Mouse (Mus musculus) induced T-regulatory cell, adult 2 months (primary cell): ENCODE measurements around the gene Lbhd2.

Experiments
- DNase-seq: peaks from one replicate; pipeline ENCODE4 v3.0.0-alpha.2; 2012; ENCODE audit warnings: low read depth

Lbhd2 gene

DNA sequence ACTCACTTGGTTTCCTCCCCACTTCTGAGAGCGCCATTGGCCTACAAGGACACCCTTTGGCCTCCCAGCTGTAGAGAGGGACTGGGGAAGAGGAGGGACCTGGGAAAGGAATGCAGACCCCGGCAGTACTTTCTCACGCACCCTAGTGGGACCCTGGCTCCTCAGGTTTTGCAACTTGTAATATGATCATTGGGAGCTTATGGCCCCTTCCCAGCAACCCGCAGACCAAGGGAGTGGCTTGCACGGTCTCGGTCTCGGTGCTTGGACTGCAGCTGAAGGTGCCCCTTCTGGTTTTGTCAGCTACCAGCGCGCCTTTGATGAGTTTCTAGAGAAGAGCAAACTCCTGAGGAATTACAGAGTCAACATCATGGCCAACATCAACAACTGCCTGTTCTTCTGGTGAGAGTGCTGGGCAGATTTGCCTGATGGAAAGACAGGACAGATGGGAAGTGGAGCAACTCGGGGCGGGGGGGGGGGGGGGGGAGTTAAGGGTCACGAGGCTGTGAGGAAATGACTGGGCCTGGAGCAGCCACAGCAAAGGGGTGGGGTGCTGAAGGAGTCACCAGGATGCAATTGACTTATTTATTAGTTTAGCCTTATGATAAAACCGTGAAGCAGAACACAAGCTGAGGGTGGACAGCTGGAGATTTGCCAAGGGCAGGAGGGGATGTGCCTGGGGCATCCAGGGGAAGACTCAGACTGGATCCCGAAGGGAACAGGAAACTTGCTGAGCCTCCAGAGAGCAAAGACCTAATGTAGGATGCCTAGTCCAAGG is 42.5 kb downstream of the Lbhd2 start:
- no peak for DNase-seq

DNA sequence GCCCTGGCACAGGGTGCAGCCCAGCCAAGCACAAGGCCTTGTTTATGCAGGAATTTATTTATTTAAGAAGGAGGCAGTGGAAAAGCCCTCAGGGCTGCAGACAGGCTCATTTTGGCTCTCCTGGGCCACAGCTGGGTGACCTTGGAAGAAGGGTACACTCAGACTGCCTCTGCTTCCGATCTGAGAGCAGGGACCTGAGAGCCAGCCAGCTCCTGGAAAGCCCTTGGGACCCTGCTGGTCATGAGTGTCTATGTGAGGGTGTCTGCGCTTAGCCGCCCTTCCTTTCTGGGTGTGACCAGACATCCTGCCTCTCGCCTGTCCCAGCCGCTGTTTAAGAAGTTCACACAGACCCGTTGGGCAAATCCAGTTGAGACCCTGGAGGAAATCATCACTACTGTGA is 43.8 kb downstream of the Lbhd2 start:
- no peak for DNase-seq

DNA sequence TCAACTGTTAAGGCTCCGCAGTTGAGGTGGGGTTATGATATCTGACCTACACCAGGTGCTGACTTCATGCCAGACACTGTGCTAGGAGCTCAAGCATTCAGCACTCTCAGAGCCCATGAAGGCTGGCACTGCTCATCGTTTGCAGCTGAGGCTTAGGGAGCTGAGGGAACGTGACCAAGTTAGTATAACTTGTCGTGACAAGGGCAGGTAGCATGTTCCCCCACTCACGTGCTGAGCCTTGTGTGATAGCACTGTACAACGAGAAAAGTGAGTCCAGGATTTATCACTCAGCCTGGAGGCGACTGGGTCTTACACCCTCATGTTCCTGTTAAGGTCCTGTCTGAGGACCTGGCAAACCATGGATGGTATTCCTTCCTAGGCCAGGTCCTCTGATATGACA is 45.0 kb downstream of the Lbhd2 start:
- DNase-seq = no peak

DNA sequence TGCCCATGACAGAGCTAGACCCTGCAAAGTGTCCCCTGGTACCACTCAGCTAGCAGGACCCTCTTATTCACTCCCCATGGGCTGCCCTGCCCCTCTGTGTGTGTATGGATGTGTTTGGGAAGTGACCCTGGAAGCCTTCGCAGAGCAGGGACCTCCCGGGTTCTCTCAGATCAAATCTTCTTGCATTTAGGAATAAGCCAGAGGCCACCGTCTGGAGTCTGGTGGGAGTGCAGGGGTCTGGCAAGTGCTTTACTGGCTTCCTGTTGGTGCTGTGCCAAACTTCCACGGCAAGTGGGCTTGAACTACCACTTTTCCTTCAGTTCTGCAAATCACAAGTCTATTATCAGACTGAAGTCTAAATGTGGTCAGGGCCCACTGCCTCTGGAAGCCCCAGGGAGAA is 47.4 kb downstream of the Lbhd2 start:
- no peak for DNase-seq

DNA sequence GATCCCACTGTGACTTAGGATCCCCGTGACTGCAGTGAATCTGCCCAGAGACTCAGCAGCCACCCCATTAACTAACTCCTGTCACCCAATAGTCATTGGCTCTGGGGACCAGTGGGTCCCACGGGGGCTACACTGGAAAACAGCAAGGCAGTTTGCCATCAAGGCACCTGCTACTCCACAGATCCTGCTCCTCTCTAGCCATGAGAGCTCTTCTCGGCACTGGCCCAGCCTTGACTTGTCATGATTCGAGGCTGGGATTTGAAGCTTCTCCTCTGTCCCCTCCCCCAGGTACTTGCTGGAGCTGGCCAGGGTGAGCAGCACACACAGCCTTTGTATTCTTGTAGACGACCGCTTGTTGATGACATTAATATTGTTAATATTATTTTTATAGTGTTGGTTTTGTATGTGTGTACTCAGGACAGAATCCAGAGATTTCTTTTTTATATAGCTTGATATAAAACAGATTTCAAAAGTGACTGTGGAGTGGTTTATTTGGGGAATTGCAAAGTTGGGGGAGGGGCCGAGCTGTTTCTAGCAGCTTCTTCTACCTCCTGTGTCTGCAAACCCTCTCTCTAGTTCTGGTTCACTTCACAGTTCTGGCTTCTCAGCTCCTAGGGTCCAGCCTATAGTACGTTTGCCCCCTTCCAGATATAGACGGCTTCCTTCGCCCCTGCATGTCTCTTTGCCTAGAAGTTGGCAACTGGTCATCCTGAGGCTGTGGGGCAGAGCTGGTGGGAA is 48.1 kb downstream of the Lbhd2 start:
- DNase-seq = no peak

DNA sequence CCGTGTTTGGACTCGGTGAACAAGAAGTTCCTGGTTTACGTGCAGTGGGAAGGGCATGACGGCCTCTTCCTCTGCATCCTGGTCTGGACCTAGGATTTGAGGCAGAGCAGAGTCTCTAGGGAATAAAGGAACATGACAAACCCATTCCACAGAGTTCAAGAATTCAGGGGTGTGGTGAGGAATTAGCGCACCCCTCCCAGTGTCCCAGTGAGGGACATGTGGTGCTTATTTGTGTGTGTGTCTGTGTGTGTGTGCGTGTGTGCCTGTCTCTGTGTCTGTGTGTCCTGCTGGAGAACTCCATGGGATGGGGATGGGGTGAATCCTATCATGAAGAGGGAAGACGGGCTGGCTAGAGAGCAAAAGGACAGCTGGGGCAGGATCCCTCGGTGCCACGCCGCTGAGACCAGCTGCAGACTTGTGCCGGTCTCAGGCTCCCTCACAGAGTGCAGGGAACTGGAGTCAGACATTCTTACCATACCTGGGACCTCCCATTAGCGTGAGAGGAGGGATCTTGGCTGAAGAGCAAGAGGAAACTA is 48.8 kb downstream of the Lbhd2 start:
- DNase-seq = no peak

DNA sequence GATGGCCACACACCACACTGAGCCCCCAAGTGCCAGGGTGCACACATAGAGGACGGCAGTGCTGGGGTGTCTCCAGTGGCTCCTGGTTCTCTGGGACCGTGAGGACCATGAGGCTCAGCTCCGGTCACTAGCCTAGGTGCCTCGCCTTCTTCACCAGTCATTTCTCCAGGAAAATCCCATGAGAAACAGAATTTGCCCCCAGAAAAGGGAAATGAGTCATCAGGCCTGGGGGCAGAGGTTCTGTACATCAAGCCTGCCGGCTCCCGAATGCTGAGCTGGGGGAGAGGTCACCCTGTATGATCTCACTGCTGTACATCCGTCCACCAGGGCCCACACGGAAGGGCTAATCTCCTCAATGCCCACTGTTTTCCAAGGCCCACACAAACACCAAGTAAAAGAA is 49.3 kb downstream of the Lbhd2 start:
- no peak for DNase-seq

DNA sequence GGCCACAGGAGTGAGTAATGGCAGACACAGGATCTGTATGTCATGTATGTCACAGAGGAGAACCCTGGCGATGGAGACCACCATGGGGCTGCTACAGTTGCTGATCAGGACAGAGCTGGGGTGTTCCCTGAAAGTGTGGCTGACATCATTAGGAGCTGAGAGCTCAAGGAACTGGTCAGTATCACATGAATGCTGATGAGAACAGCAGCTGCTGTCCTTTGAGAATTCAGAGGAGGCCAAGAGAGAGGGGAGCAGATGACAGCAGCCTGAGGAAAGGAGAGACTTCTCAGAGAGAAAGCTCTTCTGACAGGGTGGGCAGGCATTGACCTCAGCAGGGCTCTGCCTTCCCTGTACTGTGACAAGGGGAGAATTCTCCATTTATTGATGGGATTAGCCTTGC is 51.1 kb downstream of the Lbhd2 start:
- DNase-seq = no peak
